Mouse (Mus musculus) kidney, adult 18-20 months (tissue): ENCODE results near the gene Cpsf2.
A peak's percentile ranks its signal among the peaks of the same experiment; 100 is the strongest.
"Not testable (repeated sequence)": the region's sequence is repeated elsewhere in the genome, so short reads cannot be mapped to it uniquely, and the experiment has no call there.

Source experiments
- DNase-seq: peaks from one replicate; pipeline ENCODE4 v3.0.0; 2021

Cpsf2 gene

DNA sequence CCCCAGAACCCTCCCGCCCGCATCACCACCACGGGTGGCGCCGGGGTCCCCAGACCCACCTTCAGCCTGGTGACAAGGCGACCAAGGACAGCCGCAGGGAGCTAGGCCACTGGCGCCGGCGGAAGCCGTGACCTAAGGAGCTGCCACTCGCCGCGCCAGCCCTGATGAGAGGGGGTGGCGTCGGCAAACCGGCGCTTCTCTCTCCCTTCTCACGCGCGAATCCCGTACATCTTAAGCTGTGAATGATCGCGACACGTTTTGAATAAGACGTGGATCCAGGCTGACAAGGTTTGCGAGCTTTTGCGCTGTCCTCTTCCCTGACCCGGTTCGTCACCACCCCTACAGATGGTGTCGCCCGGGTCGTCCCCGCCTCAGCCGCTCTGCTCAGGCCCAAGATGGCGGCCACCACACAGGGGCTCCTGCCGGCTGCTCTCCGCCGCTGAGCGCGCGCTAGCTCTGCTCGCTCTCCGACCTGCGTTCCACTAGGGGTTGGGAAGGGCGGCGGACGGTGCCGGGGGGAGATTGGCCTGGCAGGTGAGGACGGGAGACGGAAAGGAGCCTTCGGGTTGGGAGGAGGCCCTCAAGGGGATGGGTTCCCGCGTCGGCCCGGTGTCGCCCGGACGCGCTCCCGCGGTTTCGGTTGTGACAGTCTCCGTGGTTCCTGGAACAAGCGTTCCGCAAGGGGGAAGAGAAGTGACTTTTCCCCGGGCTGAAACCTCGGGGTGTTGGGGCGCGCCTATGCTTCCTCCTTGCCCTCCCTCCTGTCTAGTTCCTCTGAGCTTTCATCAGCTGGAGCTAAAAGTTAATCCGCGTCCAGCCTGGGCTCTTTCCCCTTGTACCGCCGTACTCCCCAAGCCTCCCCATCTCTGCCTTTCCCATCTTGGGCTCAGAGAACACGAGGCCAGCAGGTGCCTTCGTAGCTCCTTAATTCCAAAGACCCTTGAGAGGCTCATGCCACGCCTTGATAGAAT is at the start of gene Cpsf2:
Gene Cpsf2 (plus strand): TSS at position 388 of the 971 bp plus-strand sequence.
- peak; percentile 94 for DNase-seq

DNA sequence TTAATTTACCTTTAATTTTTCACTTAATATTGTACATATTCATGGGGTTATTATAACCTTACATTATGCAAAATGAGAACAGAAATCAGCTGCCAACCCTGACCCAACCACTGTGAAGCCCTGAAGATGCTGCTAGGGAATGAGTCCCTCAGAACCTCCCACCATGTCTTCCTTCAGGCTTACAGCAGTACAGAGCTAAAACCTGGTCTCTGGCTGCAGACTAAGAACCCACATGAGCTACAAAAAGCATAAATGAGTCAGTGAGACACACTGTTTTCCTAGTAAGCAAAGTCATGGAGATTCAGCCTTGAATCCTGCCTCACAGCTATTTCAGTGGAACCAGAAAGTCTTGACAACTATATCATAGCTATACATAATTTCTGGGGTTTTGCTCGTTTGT is 47.4 kb upstream of the Cpsf2 start:
- no peak for DNase-seq

DNA sequence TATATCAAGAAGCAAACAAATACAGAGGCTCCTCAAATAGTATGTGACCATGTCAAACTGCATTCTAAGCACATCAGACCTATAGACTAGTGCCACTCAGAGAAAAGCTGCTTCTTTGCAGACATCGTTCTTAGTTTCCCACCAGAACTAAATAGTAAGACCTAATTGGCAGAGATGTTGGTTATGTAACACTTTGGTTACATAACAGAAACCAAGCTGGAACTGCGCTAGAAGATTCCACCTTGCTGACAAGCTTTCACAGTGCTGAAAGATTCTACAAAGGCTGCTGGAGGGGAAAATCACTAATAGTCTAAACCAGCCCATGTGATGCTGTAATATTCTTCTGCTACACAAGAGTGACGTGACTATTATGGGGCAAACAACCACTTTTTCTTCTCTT is 40.6 kb upstream of the Cpsf2 start:
- no peak for DNase-seq

GRCm38 (mm10) chr12:101937572-101937971 is 38.2 kb upstream of the Cpsf2 start:
- DNase-seq, result no peak

- no peak for DNase-seq
These were observed 27.8 kb upstream of the Cpsf2 start for GRCm38 (mm10) chr12:101947986-101948385.

GRCm38 (mm10) chr12:101948801-101949200 is 27.0 kb upstream of the Cpsf2 start:
- peak; percentile 5 for DNase-seq

DNA sequence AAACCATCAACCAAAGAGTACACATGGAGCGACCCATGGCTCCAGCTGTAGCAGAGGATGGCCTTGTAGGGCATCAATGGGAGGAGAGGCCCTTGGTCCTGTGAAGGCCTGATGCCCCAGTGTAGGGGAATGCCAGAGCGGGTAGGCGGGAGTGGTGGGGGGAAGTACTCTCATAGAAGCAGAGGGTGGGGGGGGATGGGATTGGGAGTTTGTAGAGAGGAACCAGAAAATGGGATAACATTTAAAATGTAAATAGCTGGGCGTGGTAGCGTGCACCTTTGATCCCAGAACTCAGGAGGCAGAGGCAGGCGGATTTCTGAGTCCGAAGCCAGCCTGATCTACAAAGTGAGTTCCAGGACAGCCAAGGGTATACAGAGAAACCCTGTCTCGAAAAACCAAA is 20.0 kb upstream of the Cpsf2 start:
- DNase-seq, result not testable (repeated sequence)

DNA sequence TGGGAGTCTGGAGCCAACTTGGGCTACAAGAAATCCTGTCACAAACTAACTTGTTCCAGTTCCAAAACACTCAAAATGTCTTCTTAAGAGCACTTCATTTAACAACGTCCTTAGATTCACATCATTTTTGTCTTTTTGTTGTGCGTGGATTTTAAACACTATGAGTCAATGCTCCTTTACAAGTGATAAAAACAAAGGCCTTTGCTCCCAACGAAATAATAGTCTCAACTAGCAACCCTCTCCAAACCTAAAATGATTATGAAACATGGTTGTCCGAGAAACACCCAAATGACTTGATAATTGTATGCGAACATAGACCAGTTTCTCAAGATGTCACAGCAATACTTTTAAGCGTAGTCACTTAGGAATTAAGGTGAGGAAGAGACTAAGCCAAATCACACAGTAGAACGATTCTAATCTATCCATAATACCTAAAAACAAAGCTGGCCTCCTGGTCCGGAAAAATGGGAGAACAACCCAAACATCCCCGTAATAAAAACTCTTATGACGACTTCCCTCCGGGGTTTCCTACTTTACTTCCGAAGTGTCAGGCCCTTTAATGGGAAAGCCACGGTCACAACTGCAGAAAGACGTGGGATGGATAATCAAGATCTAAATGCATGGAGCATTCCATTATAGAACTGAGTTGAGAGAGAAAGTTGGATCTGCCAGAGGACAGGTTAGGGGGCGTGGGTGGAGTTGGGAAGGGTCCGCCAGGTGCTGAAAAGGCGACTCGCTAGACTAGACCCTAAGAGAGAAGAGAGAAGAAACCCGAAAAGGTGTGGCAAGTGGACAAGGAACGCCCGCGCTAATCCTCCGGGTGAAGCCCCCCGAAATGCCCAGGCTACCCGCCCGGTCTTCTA is 18.5 kb upstream of the Cpsf2 start:
- no peak for DNase-seq

- peak; percentile 97 for DNase-seq
These were observed 17.7 kb upstream of the Cpsf2 start, which contains the start of gene Atxn3 for GRCm38 (mm10) chr12:101957942-101958544. Gene Atxn3 (minus strand): TSS chr12:101958246.

- no peak for DNase-seq
These were observed 17.2 kb upstream of the Cpsf2 start for GRCm38 (mm10) chr12:101958556-101958955.

- not testable (repeated sequence) for DNase-seq
These were observed 16.6 kb upstream of the Cpsf2 start for GRCm38 (mm10) chr12:101958960-101959780.

DNA sequence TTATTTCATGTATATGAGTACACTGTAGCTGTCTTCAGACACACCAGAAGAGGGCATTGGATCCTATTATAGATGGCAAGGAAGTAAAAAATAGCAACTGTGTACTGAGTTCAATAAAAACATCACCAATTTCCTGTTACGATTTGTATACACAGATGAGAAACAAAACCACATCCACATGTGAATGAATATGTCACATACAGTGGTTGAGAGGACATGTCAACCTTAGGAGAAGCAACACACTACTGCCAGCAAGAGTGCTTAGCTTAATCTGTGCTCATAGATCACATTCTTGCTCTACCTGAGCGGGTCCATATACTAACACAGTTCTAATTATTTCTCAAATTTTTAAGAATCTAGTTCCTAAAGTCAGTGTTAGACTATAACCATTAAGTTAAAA is 4.5 kb upstream of the Cpsf2 start:
- DNase-seq, result no peak

GRCm38 (mm10) chr12:101972230-101972629 is 3.6 kb upstream of the Cpsf2 start:
- DNase-seq, result no peak

GRCm38 (mm10) chr12:101974571-101974970 is 1.2 kb upstream of the Cpsf2 start:
- DNase-seq, result no peak

- no peak for DNase-seq
These were observed 604 bp upstream of the Cpsf2 start for GRCm38 (mm10) chr12:101975167-101975600.

DNA sequence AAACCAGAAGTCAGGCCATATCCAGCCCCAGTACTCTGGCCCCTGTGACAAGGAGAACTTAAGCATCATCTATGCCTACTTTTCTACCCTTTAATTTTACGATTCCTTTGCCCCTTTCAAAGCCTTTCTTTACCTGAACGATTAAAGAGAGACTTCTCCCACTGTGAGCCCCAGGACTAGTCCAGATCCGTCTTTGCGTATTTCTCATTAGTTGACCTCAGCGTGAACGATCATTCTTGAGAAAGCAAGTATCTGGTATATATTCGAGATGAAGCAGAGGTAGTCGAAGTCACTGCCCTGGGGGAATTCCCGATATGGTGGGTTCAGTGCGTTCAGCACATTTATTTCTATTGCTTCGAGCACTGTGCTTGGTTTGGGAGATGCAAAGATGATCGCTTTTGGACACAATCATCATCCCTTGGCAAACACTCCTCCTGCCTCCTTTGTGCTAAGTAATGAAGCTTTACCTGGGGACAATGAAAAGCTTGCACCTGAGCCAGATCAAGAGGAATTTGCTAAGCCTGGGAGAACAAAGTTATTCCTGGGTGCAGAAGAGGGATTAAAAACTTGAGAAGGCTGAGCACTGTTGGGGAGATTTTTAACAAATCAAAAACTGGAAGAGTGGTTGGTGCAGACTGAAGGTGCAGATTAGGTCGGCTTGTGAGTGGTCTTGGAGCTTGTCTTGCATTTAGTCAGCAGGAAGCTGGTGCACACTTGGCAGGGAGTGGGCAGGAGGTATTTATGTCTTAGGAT is 1.0 kb downstream of the Cpsf2 start:
- DNase-seq, result no peak

DNA sequence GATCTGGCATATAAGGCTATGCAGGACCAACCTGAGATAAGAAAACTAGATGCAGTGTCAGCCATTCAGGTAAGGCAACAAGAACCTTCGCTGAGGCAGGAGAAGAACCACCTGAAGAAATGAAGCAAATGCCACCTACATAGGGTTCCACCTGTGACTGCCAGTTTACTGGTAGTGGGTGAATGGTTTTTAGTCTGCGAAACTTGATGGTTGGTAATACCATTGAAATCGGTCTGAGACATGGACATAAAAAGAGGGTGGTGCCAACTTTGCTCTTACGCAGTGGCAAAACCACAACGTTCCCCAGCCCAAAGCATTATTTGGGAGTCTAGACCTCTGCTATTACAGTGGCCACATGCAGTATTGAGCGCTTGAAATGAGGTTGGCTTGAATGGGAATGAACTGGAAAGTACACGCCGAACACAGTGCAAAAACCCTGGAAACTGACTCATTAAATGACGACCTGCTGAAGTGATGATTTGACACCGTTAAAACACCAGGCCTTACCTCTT is 1.7 kb downstream of the Cpsf2 start:
- no peak for DNase-seq

DNA sequence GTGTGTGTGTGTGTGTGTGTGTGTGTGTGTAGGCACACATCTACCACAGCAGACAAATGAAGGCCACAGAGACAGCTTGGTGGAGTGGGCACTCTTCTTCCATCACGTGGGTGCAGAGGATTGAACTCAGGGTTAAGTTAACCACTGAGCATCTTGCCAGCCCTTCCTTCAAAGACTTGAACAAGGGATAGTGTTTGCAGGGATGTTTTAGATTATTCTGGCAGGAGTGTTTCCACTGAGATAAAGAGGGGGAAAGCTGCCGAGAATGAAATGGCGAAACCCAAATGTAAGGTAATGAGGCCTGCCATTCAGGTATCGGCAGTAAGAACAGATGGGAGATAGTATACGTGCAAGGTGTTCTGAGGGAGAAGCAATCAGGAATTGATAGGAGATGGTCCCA is 2.4 kb downstream of the Cpsf2 start:
- DNase-seq, result no peak

DNA sequence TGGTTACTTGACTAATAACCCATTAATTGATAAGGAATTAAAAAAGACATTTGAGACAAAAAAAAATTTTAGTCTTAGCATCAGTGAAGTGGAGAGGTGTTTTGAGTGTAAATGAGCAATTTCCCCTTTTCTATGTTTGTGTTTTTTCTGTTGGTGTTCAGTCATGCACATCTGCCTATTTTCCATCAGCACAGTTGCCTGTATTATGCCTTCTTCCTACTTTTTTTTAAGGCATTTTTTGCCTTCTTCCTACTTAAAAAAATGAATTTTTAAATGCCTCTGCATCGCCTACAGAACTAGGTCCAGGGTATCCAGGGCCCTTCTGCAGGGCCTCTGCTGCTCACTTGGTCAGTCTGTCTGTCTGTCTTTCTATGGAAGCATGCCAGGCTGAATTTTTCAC is 2.8 kb downstream of the Cpsf2 start:
- no peak for DNase-seq

DNA sequence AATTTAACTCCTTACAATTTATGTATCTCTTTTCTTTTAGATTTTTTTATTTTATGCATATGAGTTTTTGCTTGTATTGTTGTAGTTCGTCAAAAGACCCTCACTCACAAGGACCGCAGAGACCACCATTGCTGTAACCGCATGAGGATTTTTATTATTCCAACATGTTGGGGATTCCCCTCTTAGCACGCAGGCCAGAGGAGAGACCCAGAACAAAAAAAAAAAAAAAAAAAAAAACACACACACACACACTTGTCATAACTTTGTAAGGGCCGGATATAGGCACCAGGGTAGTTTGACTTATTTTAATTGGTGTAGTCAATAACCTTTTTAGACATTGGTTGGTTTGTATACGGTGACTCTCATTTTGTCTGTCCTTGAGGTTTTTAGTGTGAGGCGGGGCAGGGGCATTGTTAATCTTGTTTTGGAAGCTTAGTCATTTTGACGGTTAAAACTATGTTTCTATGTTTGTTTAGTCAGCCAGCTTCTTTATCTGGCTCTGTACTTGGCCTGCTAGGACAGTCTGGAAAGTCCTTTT is 3.5 kb downstream of the Cpsf2 start:
- no peak for DNase-seq

GRCm38 (mm10) chr12:101980266-101980665 is 4.5 kb downstream of the Cpsf2 start:
- DNase-seq, result no peak
